ENCODE assay signal across 8 mouse cellular contexts in the genomic region with DNA sequence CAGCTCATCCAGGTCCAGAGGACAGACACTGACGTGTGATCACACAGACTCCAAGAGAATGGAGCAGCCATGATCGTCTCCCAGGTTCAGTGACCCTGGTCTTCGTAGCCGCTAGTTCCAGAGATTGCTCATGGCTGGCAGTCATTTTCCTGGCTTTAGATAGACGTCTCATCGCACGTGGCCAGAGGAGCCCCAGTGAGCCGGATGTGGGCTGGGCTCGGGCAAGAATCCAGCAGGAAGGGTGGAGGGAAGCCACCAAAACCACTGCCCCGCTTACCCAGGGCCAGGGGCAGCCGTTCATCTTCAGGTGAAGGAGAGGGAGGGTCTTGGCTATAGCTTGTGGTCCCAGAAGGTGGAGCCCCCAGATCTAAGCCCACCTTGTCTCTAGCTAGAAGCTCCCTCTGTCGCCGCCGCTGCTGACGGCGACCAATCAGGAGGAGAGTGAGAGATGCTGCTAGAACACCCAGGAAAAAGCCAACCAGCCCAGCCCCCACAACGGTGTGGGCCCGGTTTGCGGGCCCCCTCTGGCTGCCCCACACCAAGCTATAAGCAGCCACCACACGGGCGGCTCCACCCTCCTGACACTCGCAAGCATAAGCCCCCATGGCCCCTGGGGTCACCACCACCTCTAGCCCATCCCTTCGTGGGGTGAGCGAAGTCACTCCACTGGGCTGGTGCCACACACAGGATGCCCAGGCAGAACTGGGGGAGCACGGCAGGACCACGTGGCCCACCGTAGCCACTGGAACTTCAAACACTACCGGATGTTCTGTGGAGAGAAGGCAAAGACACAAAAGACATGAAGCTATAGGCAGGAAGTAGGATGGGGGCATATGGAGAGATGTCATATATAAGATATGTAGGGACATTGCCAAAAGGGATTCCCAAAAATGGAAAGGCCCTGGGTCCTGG. TPM values are rescaled to one million over a fixed set of nuclear protein-coding genes. Genes with fewer than 3 reads are reported as not detected.
DNase-seq lines count a peak whose midpoint lies in the region; ATAC-seq and TF ChIP-seq lines count a peak whose summit lies in the region.
"Had no signal": no experiment of that assay in that cellular context is flagged by ENCODE, and none has a peak within 500 bp of the region (broad histone marks: within the 10 kb centered on the region; RNA-seq: fewer than 3 reads in every experiment).

No protein-coding gene starts in this region.

- ATAC-seq in lung, embryonic 14.5 days (ENCODE audit: insufficient read depth), result no peak
- ATAC-seq in stomach, postnatal 0 days (ENCODE audit: low FRiP score, low TSS enrichment), result no peak

- no peaks in the 10 kb centered on the region for H3K4me1 ChIP-seq in lung, embryonic 14.5 days (ENCODE audit: insufficient read depth)
- 0 out of 2 replicates have a peak, but pooled peaks cover 4% of the 10 kb centered on the region for H3K4me1 ChIP-seq in lung, adult 2 months (ENCODE audit: control insufficient read depth, insufficient read depth, low read length)
- H3K4me1 ChIP-seq in bone marrow, adult 2 months (ENCODE audit: control insufficient read depth, insufficient read depth, low read length), result peaks cover 6% of the 10 kb centered on the region
- no peaks in the 10 kb centered on the region for H3K4me1 ChIP-seq in stomach, postnatal 0 days (replicated peaks; ENCODE audit: control insufficient read depth, insufficient read depth)
- H3K4me1 ChIP-seq in midbrain, embryonic 10.5 days, result no peaks in the 10 kb centered on the region

- no peaks in the 10 kb centered on the region for H3K9me3 ChIP-seq in lung, embryonic 14.5 days (ENCODE audit: low read depth, low read length)
- no peaks in the 10 kb centered on the region for H3K9me3 ChIP-seq in stomach, postnatal 0 days (ENCODE audit: control insufficient read depth, low read length)
- H3K9me3 ChIP-seq in midbrain, embryonic 10.5 days (replicated peaks), result no peaks in the 10 kb centered on the region

- TF ChIP-seq CTCF in lung, embryonic 14.5 days (IDR thresholded peaks at IDR 0.05; ENCODE audit: low read depth), result no peak
- TF ChIP-seq CTCF in lung, adult 2 months (IDR thresholded peaks at IDR 0.05; ENCODE audit: insufficient read depth, low read length), result no peak
- no peak for TF ChIP-seq CTCF in bone marrow, adult 2 months (IDR thresholded peaks at IDR 0.05; ENCODE audit: control insufficient read depth, insufficient read depth, low read length)
- no peak for TF ChIP-seq CTCF in stomach, postnatal 0 days (IDR thresholded peaks at IDR 0.05; ENCODE audit: low read depth)

- 65% methylated on average over 28 of the region's 28 CpGs for WGBS in lung, embryonic 14.5 days
- WGBS in lung, adult 2 months, result 54% methylated on average over 28 of the region's 28 CpGs
- WGBS in bone marrow, adult 2 months, result 1% methylated on average over 28 of the region's 28 CpGs
- WGBS in stomach, postnatal 0 days, result 77% methylated on average over 28 of the region's 28 CpGs
- 86% methylated on average over 28 of the region's 28 CpGs for WGBS in midbrain, embryonic 10.5 days

- no peak for TF ChIP-seq POLR2A in lung, adult 2 months (IDR thresholded peaks at IDR 0.05; ENCODE audit: borderline replicate concordance, extremely low read depth, low read depth, low read length)
- TF ChIP-seq POLR2A in bone marrow, adult 2 months (IDR thresholded peaks at IDR 0.05; ENCODE audit: borderline replicate concordance, control insufficient read depth, low read depth, low read length), result no peak

- no peak overlapping the region for H3K9ac ChIP-seq in lung, embryonic 14.5 days
- H3K9ac ChIP-seq in stomach, postnatal 0 days (ENCODE audit: low read length), result no peak overlapping the region

- no peak overlapping the region for H3K4me3 ChIP-seq in lung, embryonic 14.5 days (ENCODE audit: low read depth, low read length)
- H3K4me3 ChIP-seq in lung, adult 2 months (replicated peaks; ENCODE audit: extremely low read depth, low read depth, low read length), result no peak overlapping the region
- H3K4me3 ChIP-seq in bone marrow, adult 2 months (replicated peaks; ENCODE audit: control insufficient read depth, low read depth, low read length), result peak overlapping the region; percentile 37
- no peak overlapping the region for H3K4me3 ChIP-seq in stomach, postnatal 0 days (ENCODE audit: low read depth, low read length)
- H3K4me3 ChIP-seq in midbrain, embryonic 10.5 days, result no peak overlapping the region
- H3K4me3 ChIP-seq: myocyte had no signal

- no peak for TF ChIP-seq EP300 in stomach, postnatal 0 days (optimal IDR thresholded peaks at IDR 0.05)

- H3K36me3 ChIP-seq in lung, embryonic 14.5 days (ENCODE audit: insufficient read depth), result no peaks in the 10 kb centered on the region
- no peaks in the 10 kb centered on the region for H3K36me3 ChIP-seq in stomach, postnatal 0 days (ENCODE audit: control insufficient read depth, insufficient read depth, low read length)
- no peaks in the 10 kb centered on the region for H3K36me3 ChIP-seq in midbrain, embryonic 10.5 days

- no peak overlapping the region for H3K4me2 ChIP-seq in lung, embryonic 14.5 days
- H3K4me2 ChIP-seq in stomach, postnatal 0 days (replicated peaks; ENCODE audit: low read depth), result no peak overlapping the region

- no peak overlapping the region for H3K27ac ChIP-seq in lung, embryonic 14.5 days (ENCODE audit: low read depth)
- H3K27ac ChIP-seq in bone marrow, adult 2 months (ENCODE audit: control insufficient read depth, insufficient read depth, low read depth, low read length, poor library complexity), result no peak overlapping the region
- H3K27ac ChIP-seq in stomach, postnatal 0 days (replicated peaks), result no peak overlapping the region
- no peak overlapping the region for H3K27ac ChIP-seq in midbrain, embryonic 10.5 days (replicated peaks)

- H3K27me3 ChIP-seq in lung, embryonic 14.5 days (ENCODE audit: insufficient read depth, low read length), result no peaks in the 10 kb centered on the region
- H3K27me3 ChIP-seq in stomach, postnatal 0 days (ENCODE audit: control insufficient read depth, insufficient read depth, low read length), result no peaks in the 10 kb centered on the region
- H3K27me3 ChIP-seq in midbrain, embryonic 10.5 days (ENCODE audit: low read depth, poor library complexity, severe bottlenecking), result 0 out of 2 replicates have a peak, but pooled peaks cover 8% of the 10 kb centered on the region

- DNase-seq in lung, embryonic 14.5 days, result peak; percentile 28
- no peak for DNase-seq in lung, adult 2 months
- DNase-seq in lung, postnatal 14 days, result peak; percentile 34
- DNase-seq in thymus, postnatal 25 days, result peak; percentile 80
- DNase-seq in stomach, postnatal 0 days (ENCODE audit: low spot score), result no peak
- no peak for DNase-seq in midbrain, embryonic 10.5 days (ENCODE audit: low spot score)

RNA-seq across cellular contexts. Expression of a gene that starts 26.0 kb away (rescaled TPM):
- 8.5 and 10.0 TPM in 2 replicates for polyA plus RNA-seq in lung, embryonic 14.5 days (2014; fragmentation: Nextera tagmentation; extraction: Ambion mirVana)
- 15.3 and 18.3 TPM in 2 replicates for polyA plus RNA-seq in lung, adult 2 months (2012; rRNA removed)
- 0.65 and 3.2 TPM in 2 replicates for polyA plus RNA-seq in bone marrow, adult 2 months (2011; ENCODE audit: insufficient read depth, insufficient read length, low replicate concordance, missing spikeins)
- 0.58 and 0.67 TPM in 2 replicates for polyA plus RNA-seq in stomach, postnatal 0 days (2015; fragmentation: Nextera tagmentation; extraction: Ambion mirVana)
- polyA plus RNA-seq in midbrain, embryonic 10.5 days (2016; fragmentation: Nextera tagmentation; extraction: Ambion mirVana), result 2.0 and 2.4 TPM in 2 replicates

RNA-seq across cellular contexts. Expression of a gene that starts 33.1 kb away (rescaled TPM):
- polyA plus RNA-seq in lung, embryonic 14.5 days (2014; fragmentation: Nextera tagmentation; extraction: Ambion mirVana), result 1.1 TPM in 2 replicates
- polyA plus RNA-seq in lung, adult 2 months (2012; rRNA removed), result 2.3 and 3.5 TPM in 2 replicates
- 3.6 and 10.3 TPM in 2 replicates for polyA plus RNA-seq in bone marrow, adult 2 months (2011; ENCODE audit: insufficient read depth, insufficient read length, low replicate concordance, missing spikeins)
- 0.08 and 0.28 TPM in 2 replicates for polyA plus RNA-seq in stomach, postnatal 0 days (2015; fragmentation: Nextera tagmentation; extraction: Ambion mirVana)
- polyA plus RNA-seq in midbrain, embryonic 10.5 days (2016; fragmentation: Nextera tagmentation; extraction: Ambion mirVana), result 0.09 and 0.23 TPM in 2 replicates

Comparison
In these comparisons a context has a peak if more than half of its experiments do, and no peak if none do; other contexts are left out.
1. DNase-seq: peak in lung, embryonic 14.5 days (single experiment), lung, postnatal 14 days (single experiment) and thymus, postnatal 25 days (single experiment); none in lung, adult 2 months (single experiment), stomach, postnatal 0 days (single experiment) and midbrain, embryonic 10.5 days (single experiment).